Mouse (Mus musculus) heart, adult 11 months (tissue): ENCODE results near the gene Trim69.

Experiments used
- DNase-seq: peaks from one replicate; pipeline ENCODE4 v3.0.0; 2022

The Trim69 gene

DNA sequence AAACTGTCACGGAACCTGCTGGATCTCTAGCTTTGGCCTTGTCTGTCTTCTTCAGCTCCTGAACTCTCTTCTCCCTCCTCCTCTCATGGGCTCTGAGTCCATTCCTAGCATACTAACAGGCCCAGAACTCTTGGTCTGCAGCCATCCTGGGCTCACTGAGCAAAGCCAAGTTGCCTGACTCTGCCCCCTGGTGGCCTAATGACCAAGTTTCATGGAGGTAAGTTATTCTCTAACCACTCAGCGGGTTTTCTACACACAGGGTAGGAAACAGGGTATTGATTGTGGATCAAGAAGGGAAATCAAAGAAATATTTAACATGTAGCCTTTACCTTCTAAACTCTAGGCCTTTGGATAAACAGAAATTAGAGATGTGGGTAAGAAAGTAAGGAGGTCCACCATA lies at the start of gene Trim69:
TSS of gene Trim69 (plus strand) at position 21 of the 400 bp plus-strand sequence.
- DNase-seq = peak; percentile 97

- DNase-seq = peak; percentile 87
Observed at GRCm38 (mm10) chr2:122116888-122117287, 43.6 kb upstream of the Trim69 start.

- DNase-seq = peak; percentile 100
Observed at GRCm38 (mm10) chr2:122117961-122118958, 42.2 kb upstream of the Trim69 start, which contains the start of gene Spg11. Spg11 (minus strand) TSS chr2:122118386.

DNA sequence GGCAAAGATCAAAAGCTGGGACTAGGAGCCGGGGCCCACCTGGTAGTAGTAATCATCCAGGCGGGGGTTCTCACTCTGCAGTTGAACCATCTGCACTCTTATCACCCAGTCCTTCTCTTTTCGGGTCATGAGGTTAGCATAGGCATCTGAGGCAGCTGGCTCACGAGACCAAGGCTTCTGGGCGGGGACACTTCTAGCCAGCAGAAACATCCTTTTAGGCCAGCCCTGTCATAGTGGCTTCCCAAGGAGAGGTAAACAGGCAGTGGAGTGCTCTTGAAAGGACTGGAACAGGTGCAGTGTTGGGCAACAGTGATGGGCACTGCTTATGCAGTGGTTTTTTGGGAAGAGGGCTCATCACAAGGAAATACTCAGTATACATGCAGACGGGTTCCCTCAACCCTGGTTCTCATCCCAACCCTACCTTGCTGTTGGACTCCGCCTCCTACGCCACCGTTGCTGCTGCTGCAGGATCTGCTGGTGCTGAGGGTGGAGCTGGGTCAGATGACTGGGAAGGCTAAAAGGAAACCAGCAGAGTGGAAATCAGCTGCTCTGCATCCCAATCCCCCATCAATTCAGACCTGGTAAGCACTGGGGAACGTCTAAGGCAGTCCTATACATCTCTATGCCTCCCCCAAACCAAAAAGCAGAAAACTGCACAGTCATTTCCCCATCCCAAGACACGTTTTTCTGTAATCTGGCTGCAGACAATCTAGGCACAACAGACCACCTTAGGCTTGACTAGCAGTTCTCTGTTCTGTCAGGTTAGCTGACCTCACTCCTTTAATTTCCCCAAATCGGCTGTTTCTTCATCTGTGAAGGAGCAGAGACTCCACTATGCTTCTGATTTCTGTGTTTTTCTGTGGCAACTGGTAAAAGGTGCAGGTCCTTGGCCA lies 34.6 kb upstream of the Trim69 start:
- DNase-seq = no peak

- DNase-seq = peak; percentile 90
Observed at GRCm38 (mm10) chr2:122126765-122127347, 33.6 kb upstream of the Trim69 start.

DNA sequence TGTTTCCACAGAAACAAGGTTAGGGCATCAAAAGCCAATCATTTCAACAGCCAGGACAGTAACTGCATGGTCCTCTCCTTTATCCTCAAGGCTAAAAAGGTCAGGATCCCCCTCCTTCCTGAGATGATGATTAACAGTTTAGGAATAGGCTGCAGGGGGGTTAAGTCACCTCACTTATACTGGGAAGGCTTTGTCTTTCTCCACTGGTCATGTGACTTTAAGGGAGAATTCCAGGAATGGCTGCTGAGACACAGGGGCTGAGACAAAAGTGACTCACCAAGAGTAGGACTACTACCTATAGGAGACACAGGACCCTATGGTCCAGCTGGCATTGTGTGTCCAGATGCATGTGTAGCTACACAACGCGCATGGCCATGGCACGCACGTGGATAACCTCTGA lies 32.9 kb upstream of the Trim69 start:
- DNase-seq = no peak

DNA sequence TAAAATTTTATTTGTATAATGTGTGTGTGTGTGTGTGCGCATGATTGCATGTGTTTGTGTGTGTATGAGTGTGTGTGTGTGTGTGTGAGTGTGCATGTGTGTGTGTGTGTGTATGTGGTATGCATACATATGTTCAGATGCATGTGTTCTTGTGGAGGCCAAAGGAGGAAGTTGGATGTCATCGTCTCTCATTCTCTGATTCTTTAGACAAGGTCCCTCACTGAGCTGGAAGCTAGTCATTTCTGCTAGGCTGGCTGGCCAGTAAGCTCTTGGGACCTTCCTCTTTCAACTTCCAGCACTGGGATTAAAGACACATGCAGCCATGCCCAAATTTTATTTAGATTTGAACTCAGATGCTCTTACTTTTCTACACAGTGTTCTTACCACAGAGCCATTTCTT lies 28.4 kb upstream of the Trim69 start:
- no peak for DNase-seq

DNA sequence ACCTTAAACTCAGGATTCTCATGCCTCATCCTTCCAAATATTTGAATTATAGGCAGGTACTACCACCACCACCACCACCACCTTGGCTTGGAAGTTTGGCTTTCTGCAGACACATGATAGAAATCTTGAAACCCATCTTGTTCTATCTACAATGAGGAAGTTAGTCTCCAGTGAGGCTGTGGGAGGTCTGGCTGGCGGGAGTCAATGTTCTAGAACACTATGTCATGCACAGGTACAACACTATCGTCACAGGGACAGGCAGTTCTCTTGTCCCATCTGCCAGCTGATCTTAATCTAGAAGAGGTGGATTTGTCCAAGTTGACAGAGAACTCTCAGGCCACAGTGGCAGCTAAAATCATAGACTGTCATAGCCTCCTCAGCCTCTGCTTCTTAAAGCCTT lies 27.9 kb upstream of the Trim69 start:
- DNase-seq = peak; percentile 84

- peak; percentile 77 for DNase-seq
Observed at GRCm38 (mm10) chr2:122137839-122138465, 22.5 kb upstream of the Trim69 start.

DNA sequence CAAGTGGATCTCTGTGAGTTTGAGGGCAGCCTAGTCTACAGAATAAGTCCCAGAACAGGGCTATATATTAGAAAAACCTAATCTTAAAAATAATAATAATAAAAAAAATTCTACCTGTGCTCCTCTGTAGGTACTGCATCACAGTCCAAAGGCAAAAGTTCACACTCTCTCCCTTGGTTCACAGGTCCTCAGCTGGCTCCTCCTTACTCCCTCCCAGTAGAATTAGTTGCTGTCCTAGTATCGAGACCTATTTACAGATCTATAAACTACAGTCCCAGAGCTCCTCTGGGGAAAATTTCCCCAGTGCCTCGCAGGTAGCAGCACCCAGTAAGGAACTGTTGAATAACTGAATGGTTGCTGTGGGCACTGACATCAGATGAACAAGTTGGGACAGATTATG lies 19.7 kb upstream of the Trim69 start:
- no peak for DNase-seq

DNA sequence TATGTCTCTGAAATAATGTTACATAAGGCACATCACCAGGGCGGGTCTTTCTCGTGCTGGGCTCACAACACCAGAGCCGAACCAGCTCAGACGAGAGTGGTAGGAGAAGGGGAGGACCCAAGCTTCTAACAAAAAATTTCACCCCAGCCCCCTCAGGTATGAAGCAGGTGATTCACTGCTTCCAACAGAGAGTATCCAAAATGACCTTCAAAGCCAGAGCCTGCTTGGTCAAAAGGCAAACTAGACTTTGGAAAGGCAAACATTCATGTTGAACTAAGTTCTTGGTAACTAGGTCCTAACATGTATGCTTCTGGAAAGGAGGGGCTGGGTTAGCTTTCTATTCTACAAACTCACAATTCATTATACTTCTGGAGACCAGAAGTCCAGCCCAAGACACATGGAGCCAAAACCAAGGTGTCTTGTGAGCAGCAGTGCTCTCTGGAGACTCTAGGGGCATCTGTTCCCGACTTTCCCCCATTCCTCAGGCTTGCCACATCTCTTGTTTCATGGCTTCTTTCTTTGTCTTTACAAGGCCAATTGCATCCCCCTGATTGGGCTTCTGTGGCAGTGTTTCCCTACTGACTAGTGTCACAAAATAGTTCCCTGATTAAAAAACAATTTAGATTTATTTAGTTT lies 19.1 kb upstream of the Trim69 start:
- peak; percentile 80 for DNase-seq

GRCm38 (mm10) chr2:122143111-122143510 lies 17.4 kb upstream of the Trim69 start:
- DNase-seq = peak; percentile 48

DNA sequence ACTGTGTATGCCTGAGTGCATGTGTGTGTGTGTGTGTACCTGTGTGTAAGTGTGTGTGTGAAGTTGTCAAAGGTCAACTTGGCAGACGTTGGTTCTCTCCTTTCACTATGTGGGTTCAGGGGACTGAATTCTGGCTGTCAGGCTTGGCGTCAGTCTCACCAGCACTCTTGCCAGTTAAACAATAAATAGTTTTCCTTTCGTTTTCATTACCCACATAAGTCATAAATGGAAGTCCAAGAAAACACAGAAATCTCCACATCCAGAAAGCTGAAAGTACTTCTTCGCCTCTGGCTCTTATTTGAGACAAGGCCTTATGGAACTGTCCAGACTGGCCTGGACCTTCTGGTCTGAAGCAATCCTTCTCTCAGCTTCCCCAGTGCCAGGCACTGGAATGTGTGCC lies 14.7 kb upstream of the Trim69 start:
- no peak for DNase-seq

DNA sequence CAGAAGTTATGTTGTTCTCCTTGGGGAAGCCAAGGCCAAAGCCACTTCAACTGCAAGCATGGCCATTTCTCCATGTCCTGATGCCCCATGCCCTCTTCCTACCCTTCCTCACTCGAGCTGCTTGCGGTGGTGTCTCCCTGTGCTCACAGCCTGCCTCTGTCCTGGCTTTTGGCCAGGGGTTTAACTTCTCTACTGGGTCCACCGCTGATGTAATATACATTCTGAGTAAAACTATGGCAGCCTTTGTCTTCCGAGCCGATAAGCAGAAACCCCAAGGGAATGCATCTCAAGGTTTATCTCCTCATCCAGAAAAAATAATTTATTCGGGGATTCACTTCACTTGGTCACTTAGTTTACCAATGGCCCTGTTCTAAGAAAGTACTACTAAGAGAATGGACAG lies 13.8 kb upstream of the Trim69 start:
- peak; percentile 96 for DNase-seq

GRCm38 (mm10) chr2:122147508-122148241 lies 12.8 kb upstream of the Trim69 start, which contains the start of gene B2m:
B2m (plus strand) TSS chr2:122147686.
- DNase-seq = peak; percentile 100

GRCm38 (mm10) chr2:122148242-122148917 lies 12.1 kb upstream of the Trim69 start:
- peak; percentile 98 for DNase-seq

DNA sequence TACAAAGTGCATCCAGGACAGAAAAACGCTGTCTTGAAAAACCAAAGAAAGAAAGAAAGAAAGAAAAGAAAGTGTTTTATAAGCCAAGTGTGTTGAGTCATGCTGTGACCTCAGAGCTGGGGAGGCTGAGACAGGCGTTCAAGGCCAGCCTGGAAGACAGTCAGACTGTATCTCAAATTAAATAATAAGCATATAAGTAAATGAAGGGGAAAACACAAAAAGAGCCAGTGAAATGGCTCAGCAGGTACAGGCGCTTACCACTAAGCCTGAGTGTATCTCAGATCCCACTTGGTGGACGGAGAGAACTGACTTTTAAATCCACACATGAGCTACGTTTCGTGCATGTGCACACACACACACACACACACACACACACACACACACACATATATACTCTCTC lies 11.2 kb upstream of the Trim69 start:
- peak; percentile 67 for DNase-seq

DNA sequence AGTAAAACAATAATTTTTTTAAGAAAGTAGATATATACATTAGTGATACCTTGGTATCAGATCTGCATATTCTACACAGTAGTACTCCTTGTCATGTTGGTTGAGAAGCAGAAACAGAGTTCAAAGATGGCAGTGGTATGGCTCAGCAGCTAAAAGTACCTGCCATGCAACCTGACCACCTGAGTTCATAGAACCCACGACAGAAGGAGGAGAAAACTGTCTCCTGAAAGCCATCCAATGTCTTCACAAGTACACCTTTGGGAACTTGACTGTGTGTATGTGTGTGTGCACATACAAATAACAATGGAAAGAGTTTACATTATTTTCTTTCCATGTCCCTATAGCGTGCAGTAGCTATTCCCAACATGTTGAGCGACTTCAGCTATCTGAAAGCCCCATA lies 10.8 kb upstream of the Trim69 start:
- peak; percentile 81 for DNase-seq

DNA sequence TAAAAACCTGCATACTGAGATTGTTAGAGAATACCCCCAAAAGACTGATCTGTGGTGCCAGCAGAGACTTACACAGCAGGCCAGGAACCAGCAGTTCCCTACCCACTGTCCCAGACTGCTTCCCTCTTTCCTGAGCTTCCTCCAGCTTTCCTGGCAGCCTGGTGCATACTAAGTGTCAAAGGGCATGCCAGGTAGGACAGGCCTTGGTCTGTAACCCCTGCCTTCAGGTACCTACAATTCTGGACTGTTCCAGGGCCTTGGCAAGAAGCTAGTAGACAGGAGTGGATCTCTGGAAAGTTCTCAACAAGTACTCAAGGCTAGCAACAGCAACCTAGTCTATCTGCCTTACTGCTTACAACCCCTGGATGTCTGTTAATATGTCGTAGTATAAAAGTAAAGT lies 9.3 kb upstream of the Trim69 start:
- peak; percentile 87 for DNase-seq

DNA sequence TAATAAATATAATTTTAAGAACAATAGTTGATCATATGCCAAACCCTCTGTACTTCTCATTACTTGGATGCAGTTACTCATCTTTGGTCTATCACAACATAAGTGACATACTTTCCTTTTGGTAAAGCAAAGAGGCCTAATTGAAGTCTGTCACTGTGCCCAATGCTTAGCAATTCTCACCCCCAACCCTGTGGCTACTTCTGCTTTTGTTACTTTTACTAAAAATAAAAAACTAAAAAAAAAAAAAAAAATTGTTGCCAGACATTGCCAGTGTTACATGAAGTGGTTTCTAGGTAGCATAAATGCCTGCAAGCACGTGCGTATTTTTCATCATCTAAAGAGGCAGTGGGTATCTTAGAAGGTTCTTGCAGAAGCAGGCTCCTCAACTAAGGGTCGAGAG lies 7.7 kb upstream of the Trim69 start:
- no peak for DNase-seq
